Mouse (Mus musculus): Measurements from ENCODE around the gene Gm45716.
A peak's percentile ranks its signal among the peaks of the same experiment; 100 is the strongest.

Gm45716 gene

GRCm38 (mm10) chr11:90220022-90220645, 32.7 kb downstream of the Gm45716 start:
- no peak for DNase-seq

GRCm38 (mm10) chr11:90220750-90221149, 33.3 kb downstream of the Gm45716 start:
- peak in 1 of 2 experiments; percentile 36 for DNase-seq

- peak; percentile 35 to 48 for DNase-seq
Observed at GRCm38 (mm10) chr11:90224914-90225470, 37.5 kb downstream of the Gm45716 start.

GRCm38 (mm10) chr11:90227000-90227922, 39.8 kb downstream of the Gm45716 start:
- no peak for DNase-seq

- no peak for DNase-seq
Observed at GRCm38 (mm10) chr11:90228251-90228949, 40.9 kb downstream of the Gm45716 start.

- DNase-seq, result no peak
Observed at GRCm38 (mm10) chr11:90229800-90230199, 42.3 kb downstream of the Gm45716 start.

- no peak for DNase-seq
Observed at GRCm38 (mm10) chr11:90230671-90231070, 43.2 kb downstream of the Gm45716 start.

- DNase-seq, result no peak
Observed at GRCm38 (mm10) chr11:90231631-90232030, 44.1 kb downstream of the Gm45716 start.

GRCm38 (mm10) chr11:90232685-90233084, 45.2 kb downstream of the Gm45716 start:
- peak in 1 of 2 experiments; percentile 48 for DNase-seq

- no peak for DNase-seq
Observed at GRCm38 (mm10) chr11:90235221-90235620, 47.7 kb downstream of the Gm45716 start.

- DNase-seq, result no peak
Observed at GRCm38 (mm10) chr11:90237616-90238015, 50.1 kb downstream of the Gm45716 start.

GRCm38 (mm10) chr11:90238657-90239056, 51.2 kb downstream of the Gm45716 start:
- no peak for DNase-seq

GRCm38 (mm10) chr11:90240652-90241330, 53.3 kb downstream of the Gm45716 start:
- no peak for DNase-seq

- DNase-seq, result no peak
Observed at GRCm38 (mm10) chr11:90241874-90242273, 54.4 kb downstream of the Gm45716 start.

GRCm38 (mm10) chr11:90243300-90243699, 55.8 kb downstream of the Gm45716 start:
- no peak for DNase-seq

- DNase-seq, result no peak
Observed at GRCm38 (mm10) chr11:90245630-90246029, 58.1 kb downstream of the Gm45716 start.

- no peak for DNase-seq
Observed at GRCm38 (mm10) chr11:90246676-90247075, 59.2 kb downstream of the Gm45716 start.

- no peak for DNase-seq
Observed at GRCm38 (mm10) chr11:90247793-90248192, 60.3 kb downstream of the Gm45716 start.

GRCm38 (mm10) chr11:90249025-90249650, 61.7 kb downstream of the Gm45716 start, which contains the start of gene Mmd:
TSS of gene Mmd (plus strand) at chr11:90249456.
- DNase-seq, result peak; percentile 98 to 99

GRCm38 (mm10) chr11:90249701-90250141, 62.2 kb downstream of the Gm45716 start:
- DNase-seq, result no peak

- DNase-seq, result no peak
Observed at GRCm38 (mm10) chr11:90250189-90250588, 62.7 kb downstream of the Gm45716 start.

- DNase-seq, result no peak
Observed at GRCm38 (mm10) chr11:90250730-90251129, 63.2 kb downstream of the Gm45716 start.
